Mouse (Mus musculus): ENCODE results near the gene Olfr1532-ps1.
"Not testable (repeated sequence)": the region's sequence is repeated elsewhere in the genome, so short reads cannot be mapped to it uniquely, and the experiment has no call there.

Olfr1532-ps1 gene

DNA sequence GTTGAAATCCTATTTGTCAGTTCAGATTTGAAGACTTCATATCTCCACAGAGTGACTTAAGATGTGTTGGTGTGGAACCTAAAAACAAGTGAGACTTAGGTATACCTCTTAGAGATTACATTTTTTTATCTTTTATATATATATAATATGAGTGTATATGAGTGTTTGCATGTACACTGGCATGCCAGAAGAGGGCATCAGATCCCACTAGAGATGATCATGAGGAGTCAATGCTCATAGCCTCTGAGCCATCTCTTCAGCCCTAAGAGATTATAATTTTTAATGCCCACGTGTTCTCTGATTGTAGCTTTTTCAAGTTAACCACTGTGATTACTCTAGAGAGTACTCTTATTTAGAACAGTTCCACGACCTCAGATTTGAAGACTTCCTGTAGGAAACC, at the start of gene Olfr1532-ps1:
TSS of gene Olfr1532-ps1 (plus strand) at position 326 of the 400 bp plus-strand sequence.
- DNase-seq = no peak

DNA sequence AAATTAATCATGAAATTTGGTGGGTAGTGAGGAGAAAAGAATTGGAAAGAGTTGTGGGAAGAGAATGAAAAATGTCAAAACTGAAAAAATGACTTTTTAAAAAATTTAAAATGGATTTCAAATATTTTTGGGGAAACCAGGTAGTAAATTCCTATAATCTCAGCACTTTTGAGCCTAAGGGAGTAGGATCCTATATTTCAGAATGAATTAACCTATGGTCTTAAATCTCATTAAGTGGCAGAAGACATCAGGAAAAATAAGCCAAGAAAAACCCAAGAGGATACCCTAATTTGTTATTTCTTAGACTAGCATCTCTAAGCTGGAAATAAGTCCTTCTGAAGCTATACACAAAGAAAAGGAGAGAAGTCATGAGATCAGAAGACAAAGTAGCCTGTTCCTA, 44.9 kb upstream of the Olfr1532-ps1 start, which contains the start of gene Olfr704:
TSS of gene Olfr704 (plus strand) at position 301 of the 400 bp plus-strand sequence.
- no peak for DNase-seq

DNA sequence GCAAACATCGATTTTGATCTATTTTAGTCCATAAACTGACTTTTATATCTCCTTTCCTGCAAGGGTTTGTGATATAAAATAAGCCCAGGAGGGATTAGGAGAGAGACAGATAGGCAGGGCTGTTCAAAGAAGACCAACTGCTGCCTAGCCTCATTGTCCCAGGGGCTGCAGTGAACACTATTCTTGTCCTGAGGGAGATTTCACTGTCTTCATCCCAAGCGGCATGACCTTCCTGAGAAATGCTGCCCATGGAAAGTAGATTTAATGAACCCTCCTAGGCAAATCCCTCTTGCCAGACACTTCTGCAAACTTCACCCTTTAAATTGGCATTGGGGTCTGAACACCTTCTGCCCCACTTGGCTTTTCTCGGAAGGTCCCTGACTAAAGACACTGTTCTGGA, 31.0 kb upstream of the Olfr1532-ps1 start, which contains the start of gene Olfr705:
TSS of gene Olfr705 (minus strand) at position 101 of the 400 bp plus-strand sequence.
- no peak for DNase-seq

DNA sequence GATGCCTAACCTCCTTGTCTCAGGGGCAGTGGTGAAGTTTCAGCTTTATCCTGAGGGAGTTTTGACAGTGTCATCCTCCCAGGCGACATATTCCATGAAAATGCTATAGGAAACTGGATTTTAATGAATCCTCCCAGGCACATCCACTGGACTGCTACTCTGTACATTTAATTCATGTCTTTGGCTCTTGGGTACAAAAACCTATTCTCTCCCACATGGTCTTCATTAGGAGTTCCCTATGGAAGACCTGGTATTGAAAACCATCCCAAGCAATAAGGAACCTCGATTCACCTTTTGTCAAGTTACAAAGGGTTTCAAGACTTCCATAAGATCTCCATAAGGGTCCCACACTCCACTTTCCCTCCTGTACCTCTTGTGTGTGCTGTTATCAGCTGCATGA, 19.7 kb upstream of the Olfr1532-ps1 start, which contains the start of gene Olfr706:
TSS of gene Olfr706 (minus strand) at position 101 of the 400 bp plus-strand sequence.
- no peak for DNase-seq

DNA sequence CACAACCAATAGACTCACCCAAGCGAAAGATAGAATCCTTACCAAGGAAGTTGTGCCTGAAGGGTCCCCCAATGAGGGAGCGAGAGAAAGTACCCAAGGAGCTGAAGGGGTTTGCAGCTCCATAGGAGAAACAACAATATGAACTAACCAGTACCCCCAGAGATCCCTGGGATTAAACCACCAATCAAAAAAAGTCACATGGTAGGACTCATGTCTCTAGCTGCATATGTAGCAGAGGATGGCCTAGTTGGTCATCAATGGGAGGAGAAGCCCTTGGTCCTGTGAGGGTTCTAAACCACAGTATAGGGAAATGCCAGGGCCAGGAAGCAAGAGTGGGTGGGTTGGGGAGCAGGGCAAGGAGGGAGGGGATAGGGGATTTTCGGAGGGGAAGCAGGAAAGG, 6.7 kb upstream of the Olfr1532-ps1 start, which contains the start of gene Olfr707:
TSS of gene Olfr707 (minus strand) at position 101 of the 400 bp plus-strand sequence.
- not testable (repeated sequence) for DNase-seq

DNA sequence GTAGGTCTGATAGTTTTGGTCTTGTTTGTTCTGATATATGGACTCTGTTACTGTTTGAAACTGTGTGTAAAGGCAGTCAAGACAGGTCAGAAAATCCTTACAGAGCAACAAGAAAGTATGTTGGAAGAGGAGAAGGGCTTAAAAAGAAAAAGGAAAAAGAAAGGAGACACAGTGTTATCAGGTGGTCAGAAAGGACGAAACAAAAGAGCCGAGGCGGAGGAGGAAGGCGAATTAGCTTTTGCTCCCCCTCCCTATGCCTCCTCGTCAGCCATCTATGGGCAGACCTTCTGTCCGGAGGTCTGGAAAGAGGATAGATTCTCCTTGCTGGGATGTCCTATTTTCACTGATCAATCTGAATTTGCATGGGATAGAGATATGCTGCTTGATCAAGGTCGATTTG, 13.2 kb downstream of the Olfr1532-ps1 start:
- DNase-seq = not testable (repeated sequence)

DNA sequence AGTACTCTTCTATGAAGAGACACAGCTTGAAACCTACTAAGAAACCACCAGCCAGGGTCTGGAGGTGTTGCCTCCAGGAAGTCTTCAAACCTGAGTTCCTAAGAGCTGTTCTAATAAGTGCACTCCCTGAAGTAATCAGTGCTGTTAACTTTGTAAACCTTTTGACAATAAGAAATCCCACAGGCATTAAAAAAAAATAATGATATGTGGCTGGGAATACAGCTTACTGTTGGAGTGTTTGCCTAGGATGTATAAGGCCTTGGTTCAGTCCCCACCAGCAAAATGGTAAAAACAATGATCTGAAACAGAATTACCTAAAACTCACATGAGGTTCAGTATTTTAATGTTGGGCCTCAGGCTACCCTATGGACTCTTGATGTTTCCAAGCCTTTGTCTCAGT, 24.3 kb downstream of the Olfr1532-ps1 start, which contains the start of gene Olfr709-ps1:
TSS of gene Olfr709-ps1 (minus strand) at position 101 of the 400 bp plus-strand sequence.
- DNase-seq = no peak

DNA sequence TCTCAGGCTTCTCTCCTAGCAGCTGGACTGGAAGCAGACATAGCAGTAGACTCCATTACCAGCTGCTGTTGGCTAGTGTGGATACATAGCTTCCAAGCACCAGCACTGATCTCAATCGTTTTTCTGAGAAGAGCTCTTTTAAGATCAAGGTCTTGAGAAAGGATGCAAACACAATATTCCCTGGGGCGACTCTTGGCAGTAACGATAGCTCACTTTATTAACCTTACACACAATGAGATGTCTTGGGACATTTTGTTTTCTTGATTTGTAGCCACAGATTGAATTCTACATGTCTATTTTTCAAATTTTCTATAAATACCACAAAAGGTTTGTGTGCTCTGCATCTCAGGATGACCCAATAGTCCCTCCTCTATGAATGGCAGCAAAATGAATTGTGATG, 40.4 kb downstream of the Olfr1532-ps1 start, which contains the start of gene Olfr710:
TSS of gene Olfr710 (minus strand) at position 101 of the 400 bp plus-strand sequence.
- no peak for DNase-seq

DNA sequence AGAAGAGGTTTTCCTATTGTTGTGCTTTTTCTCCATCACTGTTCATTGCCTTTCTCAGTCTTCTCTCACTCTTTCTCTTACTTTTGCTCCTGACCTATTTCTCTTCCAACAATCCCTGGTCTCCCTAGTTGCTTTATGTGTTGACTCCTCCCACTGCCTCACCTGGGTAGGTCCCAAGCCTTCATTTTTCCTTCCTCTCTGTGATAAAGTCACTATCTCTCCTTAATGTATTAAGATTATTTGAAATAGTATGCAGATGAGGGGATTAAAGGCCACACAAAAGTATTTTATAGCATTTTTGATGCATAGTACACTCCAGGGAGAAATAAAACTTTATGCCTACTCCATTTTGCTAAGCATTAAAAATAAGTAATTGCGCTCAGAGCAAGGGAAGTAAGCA, 56.0 kb downstream of the Olfr1532-ps1 start, which contains the start of gene Olfr6:
TSS of gene Olfr6 (minus strand) at position 101 of the 400 bp plus-strand sequence.
- DNase-seq = no peak
